Mouse (Mus musculus): Measurements from ENCODE around the gene Uts2r. TPM values are rescaled to one million over a fixed set of nuclear protein-coding genes. Genes with fewer than 3 reads are reported as not detected.

The Uts2r gene
- polyA plus RNA-seq (2012; rRNA removed), result not detected in 2 replicates

DNA sequence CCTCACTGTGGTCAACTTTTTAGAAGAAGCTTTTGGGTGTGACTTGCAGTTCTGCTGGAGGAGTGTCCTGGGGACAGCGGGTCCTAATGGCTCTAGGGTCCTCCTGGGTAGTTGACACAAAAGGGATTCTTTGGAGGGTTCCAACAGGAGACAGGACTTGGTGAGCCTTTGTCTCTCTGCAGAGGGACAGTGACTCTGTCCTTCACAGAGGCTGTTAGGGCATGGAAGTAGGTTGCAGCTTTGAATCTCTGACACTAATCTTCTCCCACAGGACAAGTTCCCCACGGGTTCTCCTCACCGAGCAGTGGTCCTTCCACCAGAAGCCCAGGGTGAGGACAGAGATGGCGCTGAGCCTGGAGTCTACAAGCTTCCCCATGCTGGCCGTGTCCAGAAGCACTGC, at the start of gene Uts2r:
Gene Uts2r (plus strand): TSS at position 301 of the 400 bp plus-strand sequence.
- no peaks in the 10 kb centered on the region for H3K27me3 ChIP-seq (replicated peaks; ENCODE audit: control insufficient read depth, insufficient read depth, low read length)
- 88% methylated on average over 5 of the region's 5 CpGs for WGBS

DNA sequence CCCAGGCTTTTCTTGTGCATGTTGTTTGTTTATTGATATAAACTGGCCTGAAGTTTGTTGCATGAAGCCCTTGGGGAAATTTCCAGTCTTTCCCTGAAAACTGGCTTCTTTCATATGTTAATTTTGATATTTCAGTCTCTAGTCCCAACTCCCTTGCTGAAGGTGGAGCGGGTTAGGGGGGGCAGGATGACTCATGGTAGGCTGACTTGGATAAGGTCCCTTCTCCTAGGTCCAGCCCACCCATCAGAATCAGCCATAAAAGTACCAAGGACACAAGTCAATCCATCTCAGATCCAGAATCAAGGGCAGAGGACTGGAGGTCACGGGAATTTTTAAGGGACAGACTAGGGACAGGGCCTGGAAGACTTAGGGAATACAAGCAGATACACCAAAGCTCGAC, 49.0 kb upstream of the Uts2r start:
- Histone ChIP-seq H3K27ac (ENCODE audit: insufficient read depth, low read depth, low read length) (no peak overlapping the region), H3K4me1 (ENCODE audit: control insufficient read depth, insufficient read depth, low read length) (no peaks in the 10 kb centered on the region), H3K4me3 (ENCODE audit: insufficient read depth, low read depth, low read length) (no peak overlapping the region), H3K36me3 (ENCODE audit: control insufficient read depth, insufficient read depth, low read length) (no peaks in the 10 kb centered on the region), H3K27me3 (replicated peaks; ENCODE audit: control insufficient read depth, insufficient read depth, low read length) (no peaks in the 10 kb centered on the region)
- 96% methylated on average over 3 of the region's 3 CpGs for WGBS
- DNase-seq, result no peak
- TF ChIP-seq POLR2A (IDR thresholded peaks at IDR 0.05; ENCODE audit: low read depth, low read length) (no peak), CTCF (conservative IDR thresholded peaks at IDR 0.05; ENCODE audit: insufficient read depth, insufficient read length, low read depth, low read length) (no peak)

More for the DNA sequence above, at the start of gene Uts2r:
- Histone ChIP-seq H3K36me3 (ENCODE audit: control insufficient read depth, insufficient read depth, low read length) (no peaks in the 10 kb centered on the region), H3K4me1 (ENCODE audit: control insufficient read depth, insufficient read depth, low read length) (no peaks in the 10 kb centered on the region), H3K4me3 (ENCODE audit: insufficient read depth, low read depth, low read length) (no peak within 1 kb of the TSS), H3K27ac (ENCODE audit: insufficient read depth, low read depth, low read length) (no peak within 1 kb of the TSS)
- no peak for DNase-seq
- TF ChIP-seq POLR2A (IDR thresholded peaks at IDR 0.05; ENCODE audit: low read depth, low read length), result no peak
- TF ChIP-seq CTCF (conservative IDR thresholded peaks at IDR 0.05; ENCODE audit: insufficient read depth, insufficient read length, low read depth, low read length), result no peak

DNA sequence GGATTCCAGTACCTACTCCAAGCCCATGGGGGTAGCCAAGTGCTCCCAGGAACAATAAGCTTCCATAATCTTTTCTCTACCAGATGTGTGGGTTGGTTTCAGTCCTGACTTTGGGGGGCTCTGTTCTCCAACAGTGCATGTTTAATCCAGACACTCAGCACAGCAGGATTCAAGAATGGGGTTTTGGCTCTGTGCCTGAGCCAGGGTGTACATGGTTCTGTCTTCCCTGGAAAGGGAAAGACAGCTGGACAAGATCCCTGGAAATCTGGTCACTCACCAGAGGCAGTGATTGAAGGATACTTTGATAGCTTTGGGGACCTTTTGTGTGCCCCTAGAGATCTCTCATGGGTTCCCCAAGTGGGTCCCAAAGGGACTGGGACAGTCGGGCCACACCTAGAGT, 48.5 kb upstream of the Uts2r start:
- Histone ChIP-seq H3K36me3 (ENCODE audit: control insufficient read depth, insufficient read depth, low read length) (no peaks in the 10 kb centered on the region), H3K27ac (ENCODE audit: insufficient read depth, low read depth, low read length) (no peak overlapping the region), H3K27me3 (replicated peaks; ENCODE audit: control insufficient read depth, insufficient read depth, low read length) (no peaks in the 10 kb centered on the region), H3K4me1 (ENCODE audit: control insufficient read depth, insufficient read depth, low read length) (no peaks in the 10 kb centered on the region), H3K4me3 (ENCODE audit: insufficient read depth, low read depth, low read length) (no peak overlapping the region)
- TF ChIP-seq POLR2A (IDR thresholded peaks at IDR 0.05; ENCODE audit: low read depth, low read length) (no peak), CTCF (conservative IDR thresholded peaks at IDR 0.05; ENCODE audit: insufficient read depth, insufficient read length, low read depth, low read length) (no peak)
- 73% methylated on average over 1 of the region's 1 CpGs for WGBS
- no peak for DNase-seq

DNA sequence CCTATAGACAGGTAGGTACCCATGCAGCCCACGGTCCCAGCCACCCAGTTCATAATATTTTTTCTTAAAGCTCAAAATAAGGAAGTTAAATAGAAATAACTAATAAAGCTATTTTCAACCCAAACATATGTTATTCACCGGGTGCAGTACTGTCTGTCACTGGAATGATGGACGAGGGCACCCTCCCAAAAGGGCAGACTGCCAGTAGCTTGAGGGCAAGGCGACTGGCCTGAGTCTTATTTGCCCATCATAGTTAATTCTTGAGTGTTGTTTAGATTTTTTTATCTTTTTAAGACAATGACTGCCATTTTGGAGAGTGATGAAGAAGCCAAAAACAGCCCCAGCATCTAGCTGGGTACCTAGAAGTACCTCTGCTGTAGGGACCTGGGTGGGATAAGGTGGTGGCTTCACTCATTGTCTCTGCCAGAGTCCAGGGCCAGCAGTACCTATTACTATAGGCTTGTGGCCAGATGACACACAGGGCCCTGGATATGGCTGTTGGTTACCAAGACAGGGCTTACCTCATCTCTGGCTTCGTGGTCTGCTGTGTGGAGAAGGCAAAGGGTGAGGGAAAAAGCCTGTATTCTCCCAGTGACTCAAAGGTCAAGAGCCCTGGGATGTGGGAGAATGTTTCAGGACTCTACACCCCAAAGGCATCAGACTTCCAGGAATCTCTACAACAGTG, 47.8 kb upstream of the Uts2r start:
- no peak overlapping the region for H3K4me3 ChIP-seq (ENCODE audit: insufficient read depth, low read depth, low read length)
- H3K27ac ChIP-seq (ENCODE audit: insufficient read depth, low read depth, low read length), result no peak overlapping the region
- peak; percentile 62 for DNase-seq
- 57% methylated on average over 5 of the region's 5 CpGs for WGBS
- no peaks in the 10 kb centered on the region for H3K36me3 ChIP-seq (ENCODE audit: control insufficient read depth, insufficient read depth, low read length)
- H3K27me3 ChIP-seq (replicated peaks; ENCODE audit: control insufficient read depth, insufficient read depth, low read length), result no peaks in the 10 kb centered on the region
- no peaks in the 10 kb centered on the region for H3K4me1 ChIP-seq (ENCODE audit: control insufficient read depth, insufficient read depth, low read length)
- TF ChIP-seq POLR2A (IDR thresholded peaks at IDR 0.05; ENCODE audit: low read depth, low read length) (no peak), CTCF (conservative IDR thresholded peaks at IDR 0.05; ENCODE audit: insufficient read depth, insufficient read length, low read depth, low read length) (no peak)

DNA sequence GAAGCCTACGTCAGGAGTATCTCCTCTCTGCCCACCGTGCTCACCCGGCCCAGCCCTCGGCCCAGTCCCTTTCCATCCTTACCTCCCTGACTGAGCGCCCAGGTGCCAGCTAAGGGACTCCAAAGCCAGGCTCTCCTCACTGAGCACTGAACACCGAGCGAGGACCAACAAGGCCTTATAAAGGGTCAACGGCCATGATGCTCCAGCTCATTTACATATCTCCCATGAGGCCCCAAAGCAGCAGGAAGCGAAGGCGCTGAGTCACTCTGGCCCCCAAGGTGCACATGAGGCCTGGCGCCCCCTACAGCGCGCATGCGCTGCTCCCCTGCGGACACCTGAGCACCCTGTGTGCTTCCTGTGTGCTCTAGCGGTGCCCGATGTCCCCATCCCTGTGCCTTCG, 42.0 kb upstream of the Uts2r start:
- Histone ChIP-seq H3K36me3 (ENCODE audit: control insufficient read depth, insufficient read depth, low read length) (no peaks in the 10 kb centered on the region), H3K4me1 (ENCODE audit: control insufficient read depth, insufficient read depth, low read length) (no peaks in the 10 kb centered on the region), H3K27me3 (replicated peaks; ENCODE audit: control insufficient read depth, insufficient read depth, low read length) (no peaks in the 10 kb centered on the region), H3K4me3 (ENCODE audit: insufficient read depth, low read depth, low read length) (no peak overlapping the region), H3K27ac (ENCODE audit: insufficient read depth, low read depth, low read length) (no peak overlapping the region)
- TF ChIP-seq POLR2A (IDR thresholded peaks at IDR 0.05; ENCODE audit: low read depth, low read length), result no peak
- TF ChIP-seq CTCF (conservative IDR thresholded peaks at IDR 0.05; ENCODE audit: insufficient read depth, insufficient read length, low read depth, low read length), result no peak
- DNase-seq, result no peak
- WGBS, result 92% methylated on average over 18 of the region's 18 CpGs

DNA sequence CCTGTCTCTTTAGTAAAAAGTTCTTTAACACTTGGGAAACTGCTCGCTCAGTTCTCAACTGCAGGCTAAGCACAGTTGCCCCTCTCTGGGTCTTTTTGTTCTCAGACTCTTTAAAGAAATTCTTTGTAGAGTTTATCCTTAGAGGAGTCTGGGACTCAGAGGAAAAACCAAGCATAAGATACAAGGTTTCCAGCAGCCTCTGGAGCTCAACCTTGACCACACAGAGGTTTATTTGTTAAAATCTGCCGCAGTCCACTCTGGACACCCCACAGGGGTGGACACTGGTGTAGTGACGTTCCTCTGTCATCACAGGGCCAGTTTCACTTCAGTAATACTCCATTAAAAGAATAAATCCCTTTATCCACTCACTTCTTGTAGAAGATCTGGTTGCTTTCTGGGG, 41.5 kb upstream of the Uts2r start, which contains the start of gene Tex19.2:
Gene Tex19.2 (minus strand): TSS at position 101 of the 400 bp plus-strand sequence.
- DNase-seq, result no peak
- no peaks in the 10 kb centered on the region for H3K27me3 ChIP-seq (replicated peaks; ENCODE audit: control insufficient read depth, insufficient read depth, low read length)
- H3K36me3 ChIP-seq (ENCODE audit: control insufficient read depth, insufficient read depth, low read length), result no peaks in the 10 kb centered on the region
- no peak for TF ChIP-seq CTCF (conservative IDR thresholded peaks at IDR 0.05; ENCODE audit: insufficient read depth, insufficient read length, low read depth, low read length)
- no peaks in the 10 kb centered on the region for H3K4me1 ChIP-seq (ENCODE audit: control insufficient read depth, insufficient read depth, low read length)
- 96% methylated on average over 3 of the region's 3 CpGs for WGBS
- H3K4me3 ChIP-seq (ENCODE audit: insufficient read depth, low read depth, low read length), result no peak within 1 kb of the TSS
- H3K27ac ChIP-seq (ENCODE audit: insufficient read depth, low read depth, low read length), result no peak within 1 kb of the TSS

DNA sequence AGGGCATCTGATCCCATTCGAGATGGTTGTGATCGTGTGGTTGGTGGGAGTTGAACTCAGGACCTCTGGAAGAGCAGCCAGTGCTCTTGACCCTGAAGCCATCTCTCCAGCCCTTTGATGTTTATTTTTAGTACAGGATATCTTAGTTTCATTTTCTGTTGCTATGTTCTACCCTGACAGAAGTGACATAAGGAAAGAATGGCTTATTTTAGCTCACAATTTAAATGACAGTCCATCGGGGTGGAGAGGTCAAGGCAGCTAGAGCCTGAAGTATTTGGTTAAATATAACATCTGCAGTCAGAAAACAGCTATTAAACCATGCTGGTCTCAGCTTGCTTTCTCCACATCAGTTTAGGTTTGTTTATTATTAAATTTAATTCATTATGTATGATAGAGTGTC, 38.9 kb upstream of the Uts2r start:
- H3K27ac ChIP-seq (ENCODE audit: insufficient read depth, low read depth, low read length), result no peak overlapping the region
- no peak overlapping the region for H3K4me3 ChIP-seq (ENCODE audit: insufficient read depth, low read depth, low read length)
- TF ChIP-seq POLR2A (IDR thresholded peaks at IDR 0.05; ENCODE audit: low read depth, low read length) (no peak), CTCF (conservative IDR thresholded peaks at IDR 0.05; ENCODE audit: insufficient read depth, insufficient read length, low read depth, low read length) (no peak)
- no peaks in the 10 kb centered on the region for H3K36me3 ChIP-seq (ENCODE audit: control insufficient read depth, insufficient read depth, low read length)
- DNase-seq, result no peak
- no peaks in the 10 kb centered on the region for H3K27me3 ChIP-seq (replicated peaks; ENCODE audit: control insufficient read depth, insufficient read depth, low read length)
- no peaks in the 10 kb centered on the region for H3K4me1 ChIP-seq (ENCODE audit: control insufficient read depth, insufficient read depth, low read length)
- 62% methylated on average over 3 of the region's 3 CpGs for WGBS
